Mouse (Mus musculus) cerebellum, adult 2 months (tissue): ENCODE results near the gene Ptpn6.

Experiments
- CTCF ChIP-seq: fragments of 200-500 bp; IDR thresholded peaks from 2 replicates; pipeline ENCODE4 v1.5.1; 2011; ENCODE audit warnings: low read depth, mild to moderate bottlenecking, control low read depth, low read length, moderate library complexity, borderline replicate concordance; ENCODE audit not compliant: insufficient read depth
- POLR2A ChIP-seq: fragments of 200-500 bp; IDR thresholded peaks from 2 replicates; pipeline ENCODE4 v1.6.1; 2011; ENCODE audit warnings: low read length, control low read depth, borderline replicate concordance; ENCODE audit not compliant: insufficient read depth

DNA sequence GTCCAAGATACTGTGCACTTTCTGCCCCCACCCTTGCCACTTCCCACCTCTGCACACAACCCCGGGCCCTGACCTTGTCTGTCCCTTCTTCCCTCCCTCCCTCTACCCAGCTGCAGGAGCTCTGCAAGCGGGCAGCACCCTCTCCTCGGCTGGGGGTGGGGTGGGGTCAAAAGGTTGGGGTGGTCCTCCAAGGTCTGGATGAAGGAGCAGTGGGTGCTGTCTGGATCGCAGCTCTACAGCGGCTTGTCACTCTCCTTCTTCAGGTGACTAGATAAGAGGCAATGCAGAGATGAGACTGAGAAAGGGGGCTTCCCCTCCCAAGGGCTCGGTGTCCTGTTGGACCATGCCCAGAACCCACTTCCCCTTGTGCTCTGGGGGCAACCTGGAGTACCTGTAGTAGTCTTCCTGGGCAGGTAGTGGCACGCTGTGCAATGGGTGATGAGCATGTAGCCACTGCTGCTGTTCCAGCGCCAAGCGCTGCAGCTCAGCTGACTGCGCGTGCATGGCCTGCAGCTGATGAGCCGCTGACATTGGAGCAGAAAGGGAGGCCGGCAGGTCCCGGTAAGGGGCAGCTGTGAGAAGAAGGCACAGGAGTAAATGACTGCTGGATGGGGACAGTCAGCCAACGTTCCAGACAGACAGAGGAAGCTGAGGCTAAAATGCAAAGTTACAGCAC lies 4.5 kb upstream of the Ptpn6 start:
- TF ChIP-seq CTCF (no peak), POLR2A (no peak)
